Mouse (Mus musculus): ENCODE measurements around the gene Ptprg.
A peak's percentile ranks its signal among the peaks of the same experiment; 100 is the strongest.

Gene Ptprg

GRCm38 (mm10) chr14:11553273-11553665 lies at the start of gene Ptprg:
Ptprg (plus strand) TSS chr14:11553532.
- DNase-seq (ENCODE audit: low read depth, low spot score): peak; percentile 86

GRCm38 (mm10) chr14:11503803-11504365 lies 49.4 kb upstream of the Ptprg start:
- no peak for DNase-seq (ENCODE audit: low read depth, low spot score)

- no peak for DNase-seq (ENCODE audit: low read depth, low spot score)
Measured at GRCm38 (mm10) chr14:11510173-11510572, 43.2 kb upstream of the Ptprg start.

- DNase-seq (ENCODE audit: low read depth, low spot score): no peak
Measured at GRCm38 (mm10) chr14:11519171-11519570, 34.2 kb upstream of the Ptprg start.

GRCm38 (mm10) chr14:11523052-11523451 lies 30.3 kb upstream of the Ptprg start:
- DNase-seq (ENCODE audit: low read depth, low spot score): no peak

GRCm38 (mm10) chr14:11529591-11529990 lies 23.7 kb upstream of the Ptprg start:
- no peak for DNase-seq (ENCODE audit: low read depth, low spot score)

GRCm38 (mm10) chr14:11534456-11534855 lies 18.9 kb upstream of the Ptprg start:
- no peak for DNase-seq (ENCODE audit: low read depth, low spot score)

GRCm38 (mm10) chr14:11536121-11536520 lies 17.2 kb upstream of the Ptprg start:
- DNase-seq (ENCODE audit: low read depth, low spot score): no peak

GRCm38 (mm10) chr14:11551892-11552291 lies 1.4 kb upstream of the Ptprg start:
- DNase-seq (ENCODE audit: low read depth, low spot score): peak; percentile 28

GRCm38 (mm10) chr14:11552521-11553272 lies 635 bp upstream of the Ptprg start:
- no peak for DNase-seq (ENCODE audit: low read depth, low spot score)

GRCm38 (mm10) chr14:11553679-11554305 lies 460 bp downstream of the Ptprg start:
- no peak for DNase-seq (ENCODE audit: low read depth, low spot score)

GRCm38 (mm10) chr14:11554306-11555041 lies 1.1 kb downstream of the Ptprg start:
- peak; percentile 52 for DNase-seq (ENCODE audit: low read depth, low spot score)

GRCm38 (mm10) chr14:11555061-11555501 lies 1.7 kb downstream of the Ptprg start:
- DNase-seq (ENCODE audit: low read depth, low spot score): peak; percentile 32

- no peak for DNase-seq (ENCODE audit: low read depth, low spot score)
Measured at GRCm38 (mm10) chr14:11555521-11556355, 2.4 kb downstream of the Ptprg start.

GRCm38 (mm10) chr14:11556356-11557130 lies 3.2 kb downstream of the Ptprg start:
- DNase-seq (ENCODE audit: low read depth, low spot score): peak; percentile 80

- no peak for DNase-seq (ENCODE audit: low read depth, low spot score)
Measured at GRCm38 (mm10) chr14:11558496-11558895, 5.2 kb downstream of the Ptprg start.

- no peak for DNase-seq (ENCODE audit: low read depth, low spot score)
Measured at GRCm38 (mm10) chr14:11560641-11561232, 7.4 kb downstream of the Ptprg start.

- no peak for DNase-seq (ENCODE audit: low read depth, low spot score)
Measured at GRCm38 (mm10) chr14:11561397-11561796, 8.1 kb downstream of the Ptprg start.

- DNase-seq (ENCODE audit: low read depth, low spot score): no peak
Measured at GRCm38 (mm10) chr14:11562870-11563269, 9.5 kb downstream of the Ptprg start.

- DNase-seq (ENCODE audit: low read depth, low spot score): no peak
Measured at GRCm38 (mm10) chr14:11563656-11564055, 10.3 kb downstream of the Ptprg start.
